Mouse (Mus musculus): ENCODE measurements at regions not wholly inside any gene's neighbourhood (a gene's known extent, or its start where the extent isn't known, plus 50 kb on each side); places are given as distances from the start of the nearest gene placed in this dataset.

- TF ChIP-seq GATA1 (IDR thresholded peaks at IDR 0.05; ENCODE audit: borderline replicate concordance, low read length) = no peak
- TF ChIP-seq CTCF (IDR thresholded peaks at IDR 0.05; ENCODE audit: low read depth, low read length) = no peak
- TF ChIP-seq GATA2 (IDR thresholded peaks at IDR 0.05; ENCODE audit: borderline replicate concordance, low read depth, low read length) = no peak
- TF ChIP-seq POLR2AphosphoS5 (IDR thresholded peaks at IDR 0.05; ENCODE audit: insufficient replicate concordance, low read depth, low read length) = no peak
Measured at GRCm38 (mm10) chr10:98562297-98562912, 351.8 kb upstream of the Atp2b1 start.
